Mouse (Mus musculus): Measurements from ENCODE around the gene Gm47969. TPM values are rescaled to one million over a fixed set of nuclear protein-coding genes. Genes with fewer than 3 reads are reported as not detected.

The Gm47969 gene
- total RNA-seq, 2 experiments from 2014 or later: not detected

DNA sequence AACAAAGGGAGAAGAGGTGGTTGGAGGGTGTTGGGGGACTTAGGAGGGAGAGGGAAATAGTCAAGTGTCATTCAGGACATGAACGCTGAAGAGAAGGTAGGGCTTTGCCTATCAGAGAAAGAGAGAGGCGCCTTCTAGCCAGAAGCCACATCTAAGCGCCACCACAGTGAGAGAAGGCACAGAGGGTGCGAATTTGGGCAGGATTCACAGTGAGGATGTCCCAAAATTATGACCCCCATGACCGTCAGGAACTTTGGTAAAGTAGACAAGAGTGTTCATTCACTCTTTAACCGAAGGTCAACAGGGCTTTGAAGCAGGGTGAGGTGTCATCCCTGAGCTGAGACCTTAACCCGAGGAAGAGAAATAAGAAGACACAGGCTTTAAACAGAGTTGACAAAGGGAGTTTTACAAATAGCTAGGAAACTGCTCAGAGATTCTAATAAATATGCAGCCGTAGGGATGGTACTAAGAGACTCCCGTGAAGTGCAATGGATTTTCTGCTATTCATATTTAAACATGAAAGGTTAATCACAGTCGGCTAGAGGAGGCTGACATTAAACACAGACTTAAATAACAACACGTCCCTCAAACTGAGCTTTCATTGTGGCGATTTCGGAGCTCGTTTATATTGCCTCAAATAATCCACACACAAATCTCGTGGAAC is 30.9 kb downstream of the Gm47969 start:
- no peak for DNase-seq (ENCODE audit: extremely low spot score in 1 of 2, low spot score in 1 of 2)

DNA sequence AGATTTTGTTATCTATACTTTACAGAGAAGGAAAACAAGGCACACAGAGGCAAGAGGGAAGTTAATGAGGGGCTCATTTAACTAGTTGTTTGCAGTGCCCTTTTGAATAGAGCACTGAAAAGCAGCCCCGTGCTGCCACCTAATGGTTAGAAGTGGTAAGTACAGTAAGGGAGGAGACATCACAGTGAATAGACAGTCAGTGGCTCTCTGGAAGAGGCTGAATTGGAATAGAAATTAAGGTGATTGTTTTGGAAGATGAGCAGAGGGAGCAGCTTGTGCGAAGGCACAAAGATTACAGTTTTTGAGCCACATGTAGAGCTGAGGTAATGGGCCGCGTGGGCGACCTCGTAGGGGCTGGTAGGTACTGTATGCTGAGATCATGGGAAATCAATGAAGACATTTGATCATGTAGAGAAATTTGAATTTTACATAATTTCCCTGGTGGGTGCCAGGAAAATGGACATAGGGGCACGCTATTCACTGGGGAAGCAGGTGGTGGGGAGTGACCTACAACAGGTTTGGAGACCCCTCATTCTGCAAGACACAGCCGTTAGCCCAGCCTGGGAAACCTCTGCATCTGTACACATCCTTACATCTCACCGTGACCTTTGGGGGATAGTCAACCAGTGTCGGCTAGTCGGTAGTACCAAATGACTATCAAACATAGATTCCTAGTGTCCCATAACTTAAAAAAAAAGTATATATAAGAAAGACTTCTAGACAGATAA is 31.6 kb downstream of the Gm47969 start:
- no peak for DNase-seq (ENCODE audit: extremely low spot score in 1 of 2, low spot score in 1 of 2)

DNA sequence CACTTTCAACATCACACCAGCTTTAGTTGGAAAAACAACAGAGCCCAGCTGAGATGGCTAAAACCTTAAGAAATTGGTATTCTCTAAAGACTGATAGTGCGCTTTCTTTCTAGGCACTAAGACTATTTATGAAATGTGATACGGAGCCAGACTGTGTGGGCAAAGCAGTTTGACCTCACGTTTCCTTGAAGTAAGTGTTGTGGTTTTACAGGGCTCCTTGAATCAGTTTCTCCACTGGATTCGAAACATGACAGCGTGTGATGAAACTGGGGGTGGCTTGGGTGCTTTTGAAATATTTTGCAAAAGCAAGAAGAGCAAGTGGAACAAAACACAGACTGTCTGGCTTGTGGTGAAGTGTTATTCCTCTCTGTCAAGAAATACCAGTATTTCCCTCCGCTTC is 32.3 kb downstream of the Gm47969 start:
- no peak for DNase-seq (ENCODE audit: extremely low spot score in 1 of 2, low spot score in 1 of 2)

DNA sequence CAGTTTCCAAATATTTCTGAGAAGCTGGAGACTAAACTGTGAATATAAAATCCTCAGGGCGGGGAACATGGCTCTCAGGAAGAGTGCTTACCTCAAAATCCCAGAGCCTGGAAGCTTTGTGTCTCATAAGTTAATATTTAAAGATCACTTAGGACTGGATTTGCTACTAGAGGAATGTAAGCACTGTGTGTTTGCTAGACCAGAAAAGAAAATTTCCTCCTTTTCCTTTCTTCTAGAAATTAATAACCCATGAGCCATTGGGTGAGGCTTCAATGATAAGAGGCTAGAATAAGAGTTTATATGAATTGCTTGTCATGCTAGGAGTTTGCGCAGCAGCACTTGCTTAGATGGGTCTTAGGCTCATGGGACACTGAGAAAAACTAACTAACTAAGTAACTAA is 40.1 kb downstream of the Gm47969 start:
- DNase-seq (ENCODE audit: extremely low spot score in 1 of 2, low spot score in 1 of 2): no peak

DNA sequence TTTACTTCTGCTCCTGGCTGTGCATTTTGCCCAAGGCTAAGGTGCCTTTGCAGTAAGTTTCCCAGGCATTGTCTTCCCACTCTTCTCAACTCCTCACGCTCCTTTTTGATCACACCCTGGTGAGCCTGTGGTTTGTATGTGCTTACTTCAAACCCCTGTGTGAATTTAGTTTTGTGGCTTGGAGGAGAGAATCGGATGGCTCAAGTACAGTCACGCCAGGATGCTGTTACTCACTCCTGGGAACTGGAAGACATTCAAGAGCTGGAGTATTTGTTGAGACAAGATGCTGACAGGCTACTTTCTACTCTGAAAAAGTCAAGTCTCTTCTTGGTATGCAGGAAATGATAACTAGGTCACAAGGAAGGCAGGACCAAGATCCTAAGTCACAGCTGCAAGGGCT is 46.5 kb downstream of the Gm47969 start:
- no peak for DNase-seq (ENCODE audit: extremely low spot score in 1 of 2, low spot score in 1 of 2)

Other genes with a start within 250 kb of the Gm47969 start
- gene Agfg1, start 205.4 kb upstream of the Gm47969 start, total RNA-seq (2021): 10 to 100 TPM; 75.6 to 80.8 TPM
- gene A030005L19Rik, start 131.6 kb upstream of the Gm47969 start, total RNA-seq (2021): under 1 TPM; 0.47 to 0.63 TPM
- gene A030014E15Rik, start 120.0 kb upstream of the Gm47969 start, total RNA-seq (2021): not detected
- not detected for gene Gm6217, start 113.5 kb upstream of the Gm47969 start, total RNA-seq (2021)
- gene A030003K21Rik, start 101.5 kb upstream of the Gm47969 start, total RNA-seq (2021): not detected
- not detected for gene Gm7544, start 88.9 kb upstream of the Gm47969 start, total RNA-seq (2021)
- not detected for gene Gm47955, start 84.6 kb upstream of the Gm47969 start, total RNA-seq (2021)
- not detected for gene Gm47959, start 44.4 kb upstream of the Gm47969 start, total RNA-seq (2021)
- 1 to 10 TPM; 2.3 TPM for gene Slc19a3, start 6.5 kb upstream of the Gm47969 start, total RNA-seq (2021)
- not detected for gene Krtap28-10, start 2.5 kb upstream of the Gm47969 start, total RNA-seq (2021)
- not detected for gene A030005K14Rik, start 14.4 kb downstream of the Gm47969 start, total RNA-seq (2021)
- gene Krtap28-13, start 16.0 kb downstream of the Gm47969 start, total RNA-seq (2021): not detected
- gene Ccl20, start 71.8 kb downstream of the Gm47969 start, total RNA-seq (2021): not detected
- under 1 TPM; 0.42 to 0.52 TPM for gene Daw1, start 114.8 kb downstream of the Gm47969 start, total RNA-seq (2021)

All from layer of hippocampus, postnatal 25 days (tissue).